In the genomic region with DNA sequence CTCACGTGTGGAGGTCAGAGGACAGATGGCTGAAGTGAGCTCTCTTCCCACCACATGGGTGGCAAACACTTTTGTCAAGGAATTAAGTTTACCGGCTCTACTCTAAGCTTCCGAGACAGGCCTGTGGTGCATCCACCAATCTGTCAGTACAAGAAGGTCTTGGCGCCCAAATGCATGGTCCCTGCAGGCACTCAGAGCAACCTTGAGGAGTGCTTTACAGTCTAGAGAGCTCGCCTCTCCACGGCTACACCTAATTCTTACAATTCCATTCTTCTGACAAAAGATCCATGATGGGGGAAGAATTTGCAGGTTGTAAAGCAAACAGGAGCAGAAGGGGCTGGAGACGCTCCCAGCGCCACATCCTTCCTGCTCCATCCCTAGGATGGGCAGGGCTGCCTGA, we compare ENCODE assay signal across 16 mouse cellular contexts. TPM values are rescaled to one million over a fixed set of nuclear protein-coding genes. Genes with fewer than 3 reads are reported as not detected.
DNase-seq lines count a peak whose midpoint lies in the region; ATAC-seq and TF ChIP-seq lines count a peak whose summit lies in the region.
"Had no signal": no experiment of that assay in that cellular context is flagged by ENCODE, and none has a peak within 500 bp of the region (broad histone marks: within the 10 kb centered on the region; RNA-seq: fewer than 3 reads in every experiment).

No protein-coding gene starts in this region.

- ATAC-seq in heart, embryonic 13.5 days (ENCODE audit: extremely low read depth, insufficient number of reproducible peaks, low FRiP score, low TSS enrichment), result no peak
- no peak for ATAC-seq in heart, embryonic 12.5 days (ENCODE audit: insufficient number of reproducible peaks, low FRiP score)
- no peak for ATAC-seq in liver, postnatal 0 days
- ATAC-seq in erythroid progenitor cell, adult 5-6 weeks (replicated peaks; ENCODE audit: low FRiP score, poor library complexity, severe bottlenecking), result no peak

- 80% methylated on average over 8 of the region's 8 CpGs for WGBS in heart, embryonic 13.5 days
- 80% methylated on average over 8 of the region's 8 CpGs for WGBS in heart, embryonic 12.5 days
- WGBS in bone marrow, adult 2 months, result 89% methylated on average over 8 of the region's 8 CpGs
- WGBS in liver, postnatal 0 days (ENCODE audit: insufficient replicate concordance), result 91% methylated on average over 8 of the region's 8 CpGs

- H3K36me3 ChIP-seq in heart, embryonic 13.5 days, result peaks cover 28% of the 10 kb centered on the region
- peaks cover 16% of the 10 kb centered on the region; the same call in 1 of the 2 replicates for H3K36me3 ChIP-seq in heart, embryonic 12.5 days
- no peaks in the 10 kb centered on the region for H3K36me3 ChIP-seq in liver, postnatal 0 days (replicated peaks; ENCODE audit: insufficient read depth, low read length)

- 0 out of 2 replicates have a peak overlapping the region, but pooled peaks have one; percentile 7 for H3K9ac ChIP-seq in heart, embryonic 13.5 days
- no peak overlapping the region for H3K9ac ChIP-seq in heart, embryonic 12.5 days
- no peak overlapping the region for H3K9ac ChIP-seq in liver, postnatal 0 days (replicated peaks)

- H3K4me1 ChIP-seq in heart, embryonic 13.5 days, result peaks cover 88% of the 10 kb centered on the region
- H3K4me1 ChIP-seq in heart, embryonic 12.5 days (replicated peaks), result peaks cover 87% of the 10 kb centered on the region
- H3K4me1 ChIP-seq in bone marrow, adult 2 months (ENCODE audit: control insufficient read depth, insufficient read depth, low read length), result peaks cover 7% of the 10 kb centered on the region
- H3K4me1 ChIP-seq in liver, postnatal 0 days (ENCODE audit: insufficient read depth), result peaks cover 78% of the 10 kb centered on the region

- TF ChIP-seq CTCF in bone marrow, adult 2 months (IDR thresholded peaks at IDR 0.05; ENCODE audit: control insufficient read depth, insufficient read depth, low read length), result no peak
- no peak for TF ChIP-seq CTCF in liver, postnatal 0 days (IDR thresholded peaks at IDR 0.05; ENCODE audit: low read depth)

- H3K9me3 ChIP-seq in heart, embryonic 13.5 days, result no peaks in the 10 kb centered on the region
- H3K9me3 ChIP-seq in heart, embryonic 12.5 days (replicated peaks), result no peaks in the 10 kb centered on the region
- H3K9me3 ChIP-seq in liver, postnatal 0 days (ENCODE audit: low read length), result no peaks in the 10 kb centered on the region
- H3K9me3 ChIP-seq: megakaryocyte, embryonic 14.5 days had no signal

- TF ChIP-seq POLR2A in bone marrow, adult 2 months (IDR thresholded peaks at IDR 0.05; ENCODE audit: borderline replicate concordance, control insufficient read depth, low read depth, low read length), result no peak

- no peak overlapping the region for H3K4me2 ChIP-seq in heart, embryonic 13.5 days
- H3K4me2 ChIP-seq in heart, embryonic 12.5 days, result no peak overlapping the region
- 0 out of 2 replicates have a peak overlapping the region, but pooled peaks have one; percentile 24 for H3K4me2 ChIP-seq in liver, postnatal 0 days (ENCODE audit: low read depth, low read length)

- peak; percentile 47 for DNase-seq in ZHBTc4 (ENCODE audit: low read depth, low spot score)
- no peak for DNase-seq in liver, postnatal 0 days
- DNase-seq in cerebellum, adult 9-10 months, result no peak
- DNase-seq: cerebellum, postnatal 14 days; layer of hippocampus, adult 9-11 months; right cerebral cortex, adult 18-20 months; spleen, adult 18-20 months had no signal

- H3K27me3 ChIP-seq in heart, embryonic 13.5 days (replicated peaks), result no peaks in the 10 kb centered on the region
- H3K27me3 ChIP-seq in heart, embryonic 12.5 days (replicated peaks), result no peaks in the 10 kb centered on the region
- no peaks in the 10 kb centered on the region for H3K27me3 ChIP-seq in liver, postnatal 0 days (ENCODE audit: insufficient read depth, low read length)

- TF ChIP-seq EP300 in liver, postnatal 0 days (IDR thresholded peaks at IDR 0.05; ENCODE audit: low read depth), result no peak

- H3K27ac ChIP-seq in heart, embryonic 13.5 days (replicated peaks), result peak overlapping the region; percentile 41; the same call in 1 of the 2 replicates
- H3K27ac ChIP-seq in heart, embryonic 12.5 days (ENCODE audit: poor library complexity, severe bottlenecking), result no peak overlapping the region
- H3K27ac ChIP-seq in bone marrow, adult 2 months (ENCODE audit: control insufficient read depth, insufficient read depth, low read depth, low read length, poor library complexity), result 0 out of 2 replicates have a peak overlapping the region, but pooled peaks have one; percentile 9
- H3K27ac ChIP-seq in liver, postnatal 0 days (ENCODE audit: low read depth), result peak overlapping the region; percentile 89; the same call in 1 of the 2 replicates

- no peak overlapping the region for H3K4me3 ChIP-seq in heart, embryonic 13.5 days
- H3K4me3 ChIP-seq in heart, embryonic 12.5 days, result no peak overlapping the region
- H3K4me3 ChIP-seq in bone marrow, adult 2 months (replicated peaks; ENCODE audit: control insufficient read depth, low read depth, low read length), result no peak overlapping the region
- no peak overlapping the region for H3K4me3 ChIP-seq in liver, postnatal 0 days (ENCODE audit: low read depth, low read length)
- H3K4me3 ChIP-seq: megakaryocyte, embryonic 14.5 days had no signal

RNA-seq across cellular contexts. Expression of gene Ssh1, which starts 17.1 kb away (rescaled TPM):
- polyA plus RNA-seq in heart, embryonic 13.5 days (2015; fragmentation: Nextera tagmentation; extraction: Ambion mirVana), result 12.4 and 13.5 TPM in 2 replicates
- polyA plus RNA-seq in heart, embryonic 12.5 days (2016; fragmentation: Nextera tagmentation; extraction: Ambion mirVana), result 19.0 and 21.4 TPM in 2 replicates
- polyA plus RNA-seq in bone marrow, adult 2 months (2011; ENCODE audit: insufficient read depth, insufficient read length, low replicate concordance, missing spikeins), result 13.0 and 14.4 TPM in 2 replicates
- polyA plus RNA-seq in liver, postnatal 0 days (2015; fragmentation: Nextera tagmentation; extraction: Ambion mirVana), result 3.7 and 4.3 TPM in 2 replicates
- total RNA-seq in erythroid progenitor cell, adult 5-6 weeks (2015; ENCODE audit: low replicate concordance), result 21.3 and 31.9 TPM in 2 replicates
- 30.9 and 43.1 TPM in 2 replicates for total RNA-seq in erythroid progenitor cell, adult 5-6 weeks (2017; ENCODE audit: low replicate concordance)

RNA-seq across cellular contexts. Expression of gene Dao, which starts 26.9 kb away (rescaled TPM):
- polyA plus RNA-seq in heart, embryonic 13.5 days (2015; fragmentation: Nextera tagmentation; extraction: Ambion mirVana), result not detected in 2 replicates
- not detected in 2 replicates for polyA plus RNA-seq in heart, embryonic 12.5 days (2016; fragmentation: Nextera tagmentation; extraction: Ambion mirVana)
- polyA plus RNA-seq in bone marrow, adult 2 months (2011; ENCODE audit: insufficient read depth, insufficient read length, low replicate concordance, missing spikeins), result 1.6 TPM in 1 of 2 replicates, not detected in the other
- not detected in 2 replicates for polyA plus RNA-seq in liver, postnatal 0 days (2015; fragmentation: Nextera tagmentation; extraction: Ambion mirVana)
- not detected in 2 replicates for total RNA-seq in erythroid progenitor cell, adult 5-6 weeks (2015; ENCODE audit: low replicate concordance)
- not detected in 2 replicates for total RNA-seq in erythroid progenitor cell, adult 5-6 weeks (2017; ENCODE audit: low replicate concordance)
- total RNA-seq: gastrocnemius, postnatal 10 days; heart, adult 8-10 months; hematopoietic stem cell, adult 5-6 weeks; midbrain, postnatal 0 days had no signal
- polyA plus RNA-seq: midbrain, postnatal 0 days had no signal
